Mouse (Mus musculus) heart, adult 2 months (tissue): ENCODE data around the gene Bmp2k.

Experiments used
- CTCF ChIP-seq: fragments of 200-600 bp; IDR thresholded peaks from 2 replicates; pipeline ENCODE4 v1.8.1; 2022; ENCODE audit warnings: antibody characterized with exemption, mild to moderate bottlenecking, moderate library complexity
- EP300 ChIP-seq: fragments of 200-500 bp; IDR thresholded peaks from 2 replicates; pipeline ENCODE4 v1.6.1; 2011; ENCODE audit warnings: low read depth, low read length, control low read depth; ENCODE audit not compliant: insufficient read depth
- POLR2A ChIP-seq: fragments of 200-500 bp; IDR thresholded peaks from 2 replicates; pipeline ENCODE4 v1.6.1; 2011; ENCODE audit warnings: mild to moderate bottlenecking, low read depth, low read length, control low read depth; ENCODE audit not compliant: insufficient read depth

- TF ChIP-seq POLR2A (no peak), CTCF (no peak), EP300 (no peak)
Measured at GRCm38 (mm10) chr5:97108333-97108732, 110.8 kb downstream of the Bmp2k start.
